Mouse (Mus musculus) small intestine, adult 2 months (tissue): Measurements from ENCODE around the gene Susd6.

Experiments used
- CTCF ChIP-seq: fragments of 200-500 bp; IDR thresholded peaks from 2 replicates; pipeline ENCODE4 v1.5.1; 2012; ENCODE audit warnings: low read depth, mild to moderate bottlenecking, control low read depth, inconsistent platforms, low read length, moderate library complexity, mixed read lengths; ENCODE audit not compliant: insufficient replicate concordance, insufficient read length; ENCODE audit errors: extremely low read depth
- POLR2A ChIP-seq: fragments of 200-500 bp; IDR thresholded peaks from 2 replicates; pipeline ENCODE4 v1.6.1; 2012; ENCODE audit warnings: low read depth, mild to moderate bottlenecking, control low read depth, inconsistent platforms, low read length, moderate library complexity

- TF ChIP-seq CTCF = no peak
- TF ChIP-seq POLR2A = no peak
Observed at GRCm38 (mm10) chr12:80827464-80828015, 37.2 kb downstream of the Susd6 start.
